Mouse (Mus musculus): ENCODE data around the gene Gpr165.

Gene Gpr165

GRCm38 (mm10) chrX:96712907-96713774 is at the start of gene Gpr165:
Gpr165 (plus strand) TSS chrX:96713441.
- peak; percentile 68 for DNase-seq

- DNase-seq = no peak
Observed at GRCm38 (mm10) chrX:96674871-96675270, 38.4 kb upstream of the Gpr165 start.

All from embryo, embryonic 11 days (tissue).